Mouse (Mus musculus) olfactory bulb, adult 2 months (tissue): ENCODE data around the gene Smok3c. TPM values are rescaled to one million over a fixed set of nuclear protein-coding genes. Genes with fewer than 3 reads are reported as not detected.
"Not testable (repeated sequence)": the region's sequence is repeated elsewhere in the genome, so short reads cannot be mapped to it uniquely, and the experiment has no call there.

ENCODE experiments used
- H3K27ac ChIP-seq: fragments of 200-500 bp; 2 replicates; pipeline ENCODE4 v1.5.1; 2012; ENCODE audit warnings: low read depth, low read length; ENCODE audit not compliant: insufficient read depth
- H3K4me1 ChIP-seq: fragments of 200-500 bp; 2 replicates; pipeline ENCODE4 v1.6.1; 2012; ENCODE audit warnings: low read length; ENCODE audit not compliant: control insufficient read depth, insufficient read depth
- H3K4me3 ChIP-seq: fragments of 200-500 bp; 2 replicates; pipeline ENCODE4 v1.5.1; 2012; ENCODE audit warnings: mild to moderate bottlenecking, low read depth, low read length, moderate library complexity; ENCODE audit not compliant: insufficient read depth
- CTCF ChIP-seq: fragments of 200-500 bp; IDR thresholded peaks from 2 replicates; pipeline ENCODE4 v1.5.1; 2012; ENCODE audit warnings: low read depth, mild to moderate bottlenecking, low read length, moderate library complexity; ENCODE audit not compliant: insufficient read depth
- POLR2A ChIP-seq: fragments of 200-500 bp; IDR thresholded peaks from 2 replicates; pipeline ENCODE4 v1.6.1; 2012; ENCODE audit warnings: mild to moderate bottlenecking, low read depth, low read length, moderate library complexity; ENCODE audit not compliant: insufficient read depth
- WGBS: fragments of 180-500 bp; shearing (Covaris S2); methylation state at CpG from one replicate; pipeline ENCODE4 v1.1.7; 2018; 5-methylcytosine and 5-hydroxymethylcytosine counted together
- polyA plus RNA-seq: library from polyadenylated mRNA; stranded (reverse); fragments of >200 nt; gene quantifications from 2 replicates; pipeline ENCODE4 v1.2.4, GENCODE M21; 2012; ENCODE audit warnings: low replicate concordance; ENCODE audit not compliant: missing spikeins, insufficient read depth, insufficient read length

Smok3c gene
- polyA plus RNA-seq, 1 experiment, result not detected

GRCm38 (mm10) chr5:138089108-138089551 is 36.1 kb downstream of the Smok3c start:
- Histone ChIP-seq H3K4me3 (no peak overlapping the region), H3K4me1 (no peaks in the 10 kb centered on the region), H3K27ac (no peak overlapping the region)
- TF ChIP-seq CTCF (no peak), POLR2A (no peak)
- 79% methylated on average over 6 of the region's 6 CpGs for WGBS

- no peak overlapping the region for H3K4me3 ChIP-seq
Measured at GRCm38 (mm10) chr5:138090271-138090670, 37.3 kb downstream of the Smok3c start.

GRCm38 (mm10) chr5:138090737-138091136 is 37.7 kb downstream of the Smok3c start:
- TF ChIP-seq POLR2A (no peak), CTCF (no peak)
- H3K27ac ChIP-seq, result no peak overlapping the region
- H3K4me3 ChIP-seq, result no peak overlapping the region
- 83% methylated on average over 5 of the region's 5 CpGs for WGBS
- H3K4me1 ChIP-seq, result no peaks in the 10 kb centered on the region

More at GRCm38 (mm10) chr5:138090271-138090670, 37.3 kb downstream of the Smok3c start:
- TF ChIP-seq POLR2A, result no peak
- Histone ChIP-seq H3K27ac (no peak overlapping the region), H3K4me1 (no peaks in the 10 kb centered on the region)
- WGBS, result 69% methylated on average over 3 of the region's 3 CpGs

GRCm38 (mm10) chr5:138092771-138093170 is 39.8 kb downstream of the Smok3c start:
- no peak overlapping the region for H3K4me3 ChIP-seq
- WGBS, result 90% methylated on average over 4 of the region's 4 CpGs
- no peaks in the 10 kb centered on the region for H3K4me1 ChIP-seq
- H3K27ac ChIP-seq, result no peak overlapping the region
- no peak for TF ChIP-seq POLR2A
- no peak for TF ChIP-seq CTCF

GRCm38 (mm10) chr5:138094474-138094873 is 41.5 kb downstream of the Smok3c start:
- TF ChIP-seq CTCF, result no peak
- no peak for TF ChIP-seq POLR2A
- no peak overlapping the region for H3K27ac ChIP-seq
- no peaks in the 10 kb centered on the region for H3K4me1 ChIP-seq
- H3K4me3 ChIP-seq, result no peak overlapping the region
- 95% methylated on average over 6 of the region's 6 CpGs for WGBS

GRCm38 (mm10) chr5:138104976-138105375 is 52.0 kb downstream of the Smok3c start:
- no peaks in the 10 kb centered on the region for H3K4me1 ChIP-seq
- no peak overlapping the region for H3K27ac ChIP-seq
- 87% methylated on average over 2 of the region's 2 CpGs for WGBS
- H3K4me3 ChIP-seq, result no peak overlapping the region
- TF ChIP-seq POLR2A (no peak), CTCF (no peak)

- H3K4me1 ChIP-seq, result no peaks in the 10 kb centered on the region
- no peak overlapping the region for H3K4me3 ChIP-seq
- H3K27ac ChIP-seq, result no peak overlapping the region
- whole genome bisulfite sequencing, result 66% methylated on average over 3 of the region's 3 CpGs
- TF ChIP-seq CTCF (no peak), POLR2A (no peak)
Measured at GRCm38 (mm10) chr5:138107130-138107529, 54.1 kb downstream of the Smok3c start.

- not testable (repeated sequence) for H3K4me3 ChIP-seq, H3K4me1 ChIP-seq, H3K27ac ChIP-seq
- WGBS, result 63% methylated on average over 4 of the region's 4 CpGs
Measured at GRCm38 (mm10) chr5:138109847-138110396, 56.9 kb downstream of the Smok3c start.

Other genes starting within 250 kb of the Smok3c start
- not detected in 2 replicates for gene Pilra, start 216.9 kb upstream of the Smok3c start, polyA plus RNA-seq
- not detected in 2 replicates for gene Pilrb1, start 195.1 kb upstream of the Smok3c start, polyA plus RNA-seq
- gene Pilrb2, start 181.4 kb upstream of the Smok3c start, polyA plus RNA-seq, result not detected in 2 replicates
- not detected in 2 replicates for gene Cyp3a13, start 131.6 kb upstream of the Smok3c start, polyA plus RNA-seq
- gene Gjc3, start 90.1 kb upstream of the Smok3c start, polyA plus RNA-seq, result not detected in 2 replicates
- gene Azgp1, start 71.7 kb upstream of the Smok3c start, polyA plus RNA-seq, result not detected in 2 replicates
- not detected in 2 replicates for gene Smok3a, start 31.9 kb upstream of the Smok3c start, polyA plus RNA-seq
- gene Smok3b, start 31.8 kb upstream of the Smok3c start, polyA plus RNA-seq, result not detected in 2 replicates
- gene Zkscan1, start 31.9 kb downstream of the Smok3c start, polyA plus RNA-seq, result not detected in 2 replicates
- not detected in 2 replicates for gene Zscan21, start 63.7 kb downstream of the Smok3c start, polyA plus RNA-seq
- not detected in 2 replicates for gene Zfp113, start 102.5 kb downstream of the Smok3c start, polyA plus RNA-seq
- gene Cops6, start 107.9 kb downstream of the Smok3c start, polyA plus RNA-seq, result not detected in 2 replicates
- not detected in 2 replicates for gene Ap4m1, start 118.8 kb downstream of the Smok3c start, polyA plus RNA-seq
- gene Mcm7, start 119.2 kb downstream of the Smok3c start, polyA plus RNA-seq, result not detected in 2 replicates
- not detected in 2 replicates for gene Taf6, start 134.3 kb downstream of the Smok3c start, polyA plus RNA-seq
- 309 TPM in 1 of 2 replicates, not detected in the other for gene Cnpy4, start 134.3 kb downstream of the Smok3c start, polyA plus RNA-seq
- gene Mblac1, start 141.1 kb downstream of the Smok3c start, polyA plus RNA-seq, result not detected in 2 replicates
- not detected in 2 replicates for gene Nxpe5, start 172.7 kb downstream of the Smok3c start, polyA plus RNA-seq
- gene Lamtor4, start 202.3 kb downstream of the Smok3c start, polyA plus RNA-seq, result not detected in 2 replicates
- gene BC037034, start 210.8 kb downstream of the Smok3c start, polyA plus RNA-seq, result 185 TPM in 1 of 2 replicates, not detected in the other
- not detected in 2 replicates for gene Gal3st4, start 219.6 kb downstream of the Smok3c start, polyA plus RNA-seq
- gene Gm43720, start 226.8 kb downstream of the Smok3c start, polyA plus RNA-seq, result not detected in 2 replicates
- gene Gpc2, start 226.8 kb downstream of the Smok3c start, polyA plus RNA-seq, result not detected in 2 replicates
- not detected in 2 replicates for gene Stag3, start 227.0 kb downstream of the Smok3c start, polyA plus RNA-seq